Mouse (Mus musculus) midbrain, embryonic 11.5 days (tissue): ENCODE data around the gene 4933428G20Rik. TPM values are rescaled to one million over a fixed set of nuclear protein-coding genes. Genes with fewer than 3 reads are reported as not detected.

Experiments used
- ATAC-seq: fragments of 200-750 bp; cut with Nextera tagmentation; 2 replicates; pipeline ENCODE4 v1.8.0; 2017; ENCODE audit warnings: moderate TSS enrichment, moderate library complexity; ENCODE audit not compliant: low FRiP score
- DNase-seq: peaks from one replicate; pipeline ENCODE4 v3.0.0; 2015; ENCODE audit warnings: low spot score; ENCODE audit errors: missing footprints
- H3K27ac ChIP-seq: fragments of 300-500 bp; sonication (generic); 2 replicates; pipeline ENCODE4 v1.5.1; 2014; ENCODE audit warnings: low read depth, low read length
- H3K27me3 ChIP-seq: fragments of 300-500 bp; sonication (generic); 2 replicates; pipeline ENCODE4 v1.6.1; 2014; ENCODE audit warnings: mild to moderate bottlenecking, low read length, moderate library complexity, mixed read lengths; ENCODE audit not compliant: control insufficient read depth, insufficient read depth
- H3K36me3 ChIP-seq: fragments of 300-500 bp; sonication (generic); 2 replicates; pipeline ENCODE4 v1.6.1; 2014; ENCODE audit warnings: mild to moderate bottlenecking, low read length, moderate library complexity, mixed read lengths; ENCODE audit not compliant: control insufficient read depth, insufficient read depth
- H3K4me1 ChIP-seq: fragments of 300-500 bp; sonication (generic); 2 replicates; pipeline ENCODE4 v1.6.1; 2014; ENCODE audit warnings: low read length; ENCODE audit not compliant: control insufficient read depth, insufficient read depth
- H3K4me2 ChIP-seq: fragments of 300-500 bp; sonication (generic); 2 replicates; pipeline ENCODE4 v1.6.1; 2014; ENCODE audit warnings: mild to moderate bottlenecking, moderate library complexity
- H3K4me3 ChIP-seq: fragments of 300-500 bp; sonication (generic); 2 replicates; pipeline ENCODE4 v1.5.1; 2014; ENCODE audit warnings: low read depth, low read length
- H3K9ac ChIP-seq: fragments of 300-500 bp; sonication (generic); 2 replicates; pipeline ENCODE4 v1.6.1; 2014; ENCODE audit warnings: low read length
- H3K9me3 ChIP-seq: fragments of 300-500 bp; sonication (generic); 2 replicates; pipeline ENCODE4 v1.6.1; 2016; ENCODE audit warnings: low read length; ENCODE audit not compliant: control insufficient read depth
- WGBS: fragments of 180-500 bp; shearing (Covaris S2); extraction: QIAGEN DNeasy Blood & Tissue Kit; methylation state at CpG from one replicate; pipeline ENCODE4 v1.1.7; 2014; 5-methylcytosine and 5-hydroxymethylcytosine counted together
- polyA plus RNA-seq: library from polyadenylated mRNA; unstranded; fragments of >200 nt; fragmentation: Nextera tagmentation; extraction: Ambion mirVana; gene quantifications from 2 replicates; pipeline ENCODE4 v1.2.1, GENCODE M21; 2014

Gene 4933428G20Rik
- polyA plus RNA-seq, 1 experiment from 2014 or later, result not detected

DNA sequence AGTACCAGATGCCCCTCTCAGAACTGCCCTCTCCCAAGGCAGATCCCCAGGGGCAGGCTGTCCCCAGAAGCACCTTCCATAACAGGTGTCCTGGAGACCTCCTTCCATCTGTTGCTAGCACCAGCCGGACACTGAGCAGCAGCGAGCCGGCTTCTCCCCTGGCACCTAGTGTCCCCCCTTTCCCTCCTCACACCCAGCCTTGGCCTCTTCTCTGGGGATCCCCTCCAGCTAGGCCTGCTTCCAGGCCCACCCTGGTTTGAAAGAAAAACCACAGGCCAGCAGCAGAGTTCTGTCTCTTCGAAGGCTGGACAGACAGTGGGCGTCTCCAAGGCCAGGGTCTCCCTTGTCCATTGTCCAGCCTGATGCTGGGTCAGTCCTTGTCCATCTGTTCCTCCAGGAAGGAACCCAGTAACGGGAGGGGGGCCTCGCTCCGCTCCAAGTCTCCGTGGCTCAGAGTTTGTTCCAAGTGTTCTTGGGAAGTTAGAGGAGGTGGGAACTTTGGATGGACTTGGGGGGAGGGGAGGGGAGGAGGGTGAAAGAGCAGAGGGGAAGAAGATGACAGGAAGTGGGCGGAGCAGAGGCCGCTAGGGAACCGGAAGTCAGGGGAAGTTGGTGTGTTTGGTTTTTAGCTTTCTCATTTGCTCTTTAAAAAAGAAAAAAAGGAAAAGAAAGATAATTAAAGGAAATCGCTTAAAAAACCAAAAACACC, 11.7 kb upstream of the 4933428G20Rik start:
- ATAC-seq, result 0 out of 2 replicates have a peak, but pooled peaks have one; percentile 19
- Histone ChIP-seq H3K4me3 (no peak overlapping the region), H3K27ac (no peak overlapping the region), H3K27me3 (no peaks in the 10 kb centered on the region), H3K36me3 (peaks cover 5% of the 10 kb centered on the region; the same call in 1 of the 2 replicates), H3K4me2 (peak overlapping the region; percentile 11; the same call in 1 of the 2 replicates), H3K9ac (no peak overlapping the region), H3K9me3 (no peaks in the 10 kb centered on the region), H3K4me1 (0 out of 2 replicates have a peak, but pooled peaks cover 7% of the 10 kb centered on the region)
- WGBS, result 43% methylated on average over 13 of the region's 13 CpGs
- DNase-seq, result no peak

DNA sequence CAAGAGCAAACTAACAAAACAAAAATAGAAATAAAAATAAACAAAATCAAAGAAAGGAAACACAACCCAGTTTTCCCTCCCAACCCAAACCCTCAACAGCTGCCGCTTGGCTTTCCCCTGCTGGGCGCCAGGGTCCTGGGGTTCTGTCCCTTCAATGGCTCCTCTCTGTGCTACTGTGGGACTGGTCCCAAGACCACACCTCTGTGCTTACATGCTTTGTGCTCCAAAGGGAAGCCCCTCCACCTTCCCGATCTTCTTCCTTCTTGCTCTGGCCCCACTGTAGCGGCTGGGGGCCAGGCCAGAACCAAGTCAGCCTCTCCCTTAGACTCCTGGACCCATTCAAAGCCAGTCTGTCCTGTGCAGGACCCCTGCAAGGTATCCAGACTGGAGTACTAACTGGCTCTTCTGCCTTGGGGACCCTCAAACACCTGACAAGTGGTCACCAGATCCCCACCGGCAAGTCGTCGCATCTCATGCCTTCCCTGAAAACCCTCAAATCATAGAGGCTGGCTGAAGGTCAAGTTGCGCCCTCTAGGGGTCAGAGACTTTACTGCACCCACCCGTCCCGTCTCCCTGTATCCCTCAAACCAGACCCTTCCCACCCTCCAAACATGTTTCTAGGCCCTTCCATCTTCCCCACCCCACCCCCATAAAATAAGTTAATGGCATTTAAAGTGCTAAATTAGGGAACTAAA, 11.0 kb upstream of the 4933428G20Rik start:
- Histone ChIP-seq H3K27me3 (no peaks in the 10 kb centered on the region), H3K36me3 (peaks cover 5% of the 10 kb centered on the region; the same call in 1 of the 2 replicates), H3K4me3 (no peak overlapping the region), H3K4me2 (no peak overlapping the region), H3K27ac (no peak overlapping the region), H3K4me1 (0 out of 2 replicates have a peak, but pooled peaks cover 7% of the 10 kb centered on the region), H3K9ac (no peak overlapping the region), H3K9me3 (no peaks in the 10 kb centered on the region)
- ATAC-seq (peak; percentile 61; the same call in 1 of the 2 replicates), DNase-seq (peak; percentile 98)
- WGBS, result 24% methylated on average over 10 of the region's 10 CpGs

DNA sequence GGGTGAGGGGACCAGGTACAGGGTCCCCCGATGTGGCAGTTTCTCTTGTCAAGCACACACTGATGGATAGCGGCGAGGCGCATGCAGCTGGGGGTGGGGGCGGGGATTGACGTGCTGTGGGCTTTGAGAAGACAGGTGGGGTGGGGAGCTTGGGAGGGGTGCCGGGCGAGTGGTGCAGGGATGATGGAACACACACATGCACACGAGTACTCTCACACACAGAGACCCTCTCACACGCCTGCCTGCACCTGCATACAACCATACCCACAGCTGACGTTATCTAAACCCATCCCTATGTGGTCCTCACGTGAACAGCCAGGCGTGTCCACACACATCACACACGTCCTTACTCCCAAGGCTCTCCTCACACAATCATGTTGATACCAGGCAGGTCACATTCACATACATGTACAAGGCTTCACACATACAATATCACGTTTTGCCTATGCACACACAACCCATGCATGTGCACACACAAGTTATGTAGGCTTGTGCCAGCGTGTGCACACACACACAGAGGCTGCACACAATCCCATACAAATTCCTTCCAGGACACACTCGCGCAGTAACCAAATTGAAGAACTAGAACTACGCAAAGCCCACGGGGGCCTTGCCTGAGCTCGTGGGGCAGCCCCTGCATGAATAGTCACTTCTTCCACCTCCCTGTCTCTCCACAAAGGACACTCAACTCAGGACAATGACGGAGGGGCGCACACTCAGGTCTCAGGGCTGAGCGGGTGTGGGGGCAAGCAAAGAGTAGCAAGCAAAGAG, 9.8 kb upstream of the 4933428G20Rik start:
- WGBS, result 69% methylated on average over 24 of the region's 24 CpGs
- no peak for DNase-seq
- 0 out of 2 replicates have a peak, but pooled peaks cover 7% of the 10 kb centered on the region for H3K4me1 ChIP-seq
- H3K27me3 ChIP-seq, result no peaks in the 10 kb centered on the region
- H3K4me2 ChIP-seq, result no peak overlapping the region
- no peak for ATAC-seq
- H3K9me3 ChIP-seq, result no peaks in the 10 kb centered on the region
- no peak overlapping the region for H3K27ac ChIP-seq
- H3K9ac ChIP-seq, result no peak overlapping the region
- H3K36me3 ChIP-seq, result no peaks in the 10 kb centered on the region
- H3K4me3 ChIP-seq, result no peak overlapping the region

DNA sequence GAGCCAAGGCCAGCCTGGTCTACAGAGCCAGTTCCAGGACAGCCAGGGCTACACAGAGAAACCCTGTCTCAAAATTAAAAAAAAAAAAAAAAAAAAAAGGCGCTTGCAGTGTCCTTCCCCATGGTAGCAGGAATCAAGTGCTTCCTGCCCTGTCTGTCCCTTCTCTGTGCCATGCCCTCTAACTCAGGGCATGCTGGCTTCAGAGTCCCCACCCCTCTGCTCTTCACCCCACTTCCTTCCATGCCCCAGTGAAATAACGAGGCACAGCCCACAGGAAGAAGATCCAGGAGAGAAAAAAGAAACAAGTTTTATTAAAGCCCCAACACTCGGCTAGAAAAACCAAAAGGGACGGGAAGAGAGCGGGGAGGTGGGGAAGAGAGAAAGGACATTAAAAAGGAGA, 8.9 kb upstream of the 4933428G20Rik start:
- Histone ChIP-seq H3K4me1 (0 out of 2 replicates have a peak, but pooled peaks cover 7% of the 10 kb centered on the region), H3K27ac (no peak overlapping the region), H3K9me3 (no peaks in the 10 kb centered on the region), H3K4me2 (no peak overlapping the region), H3K4me3 (no peak overlapping the region), H3K9ac (no peak overlapping the region), H3K36me3 (no peaks in the 10 kb centered on the region), H3K27me3 (no peaks in the 10 kb centered on the region)
- DNase-seq (no peak), ATAC-seq (no peak)
- WGBS, result 62% methylated on average over 5 of the region's 5 CpGs

DNA sequence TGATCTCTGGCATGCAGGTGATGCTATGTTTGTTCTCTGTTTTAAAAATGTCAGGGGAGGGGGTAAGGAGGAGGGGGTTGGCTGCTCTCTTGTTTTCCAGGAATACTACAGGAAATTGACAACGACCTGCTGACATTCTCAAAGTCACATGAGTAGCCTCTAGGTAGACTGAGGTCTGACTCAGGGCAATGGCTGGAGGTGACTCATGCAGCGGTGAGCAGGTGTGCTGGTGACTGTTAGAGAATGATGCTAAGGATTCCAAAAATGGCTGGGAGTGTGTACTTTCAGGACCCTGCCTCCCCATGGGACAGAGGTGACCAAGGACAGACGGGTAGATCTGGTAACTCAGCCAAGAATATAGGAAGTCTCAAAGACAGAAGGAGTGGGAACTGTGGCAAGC, 8.1 kb upstream of the 4933428G20Rik start:
- Histone ChIP-seq H3K4me3 (no peak overlapping the region), H3K36me3 (no peaks in the 10 kb centered on the region), H3K4me2 (no peak overlapping the region), H3K9me3 (no peaks in the 10 kb centered on the region), H3K27me3 (no peaks in the 10 kb centered on the region), H3K4me1 (0 out of 2 replicates have a peak, but pooled peaks cover 7% of the 10 kb centered on the region), H3K9ac (no peak overlapping the region), H3K27ac (no peak overlapping the region)
- no peak for ATAC-seq
- no peak for DNase-seq
- WGBS, result 84% methylated on average over 3 of the region's 3 CpGs

DNA sequence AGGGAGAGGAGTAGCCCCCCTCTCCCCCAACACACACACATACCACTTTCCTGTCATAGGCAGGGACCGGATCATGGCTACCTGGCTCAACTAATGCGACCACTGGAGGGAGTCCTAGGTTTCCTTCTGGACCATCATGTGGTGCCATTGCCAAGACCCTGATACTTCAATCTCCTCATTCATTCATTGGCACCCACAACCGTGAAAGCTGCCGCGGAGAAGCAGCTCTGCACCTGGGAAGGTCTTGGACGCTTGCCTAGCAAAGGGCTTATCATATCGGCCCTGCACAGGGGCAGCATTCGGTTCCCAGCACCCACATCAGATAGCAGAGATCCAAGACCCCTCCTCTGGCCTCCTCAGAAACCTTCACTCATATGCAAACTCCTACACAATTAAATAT, 6.2 kb upstream of the 4933428G20Rik start:
- 59% methylated on average over 8 of the region's 8 CpGs for WGBS

DNA sequence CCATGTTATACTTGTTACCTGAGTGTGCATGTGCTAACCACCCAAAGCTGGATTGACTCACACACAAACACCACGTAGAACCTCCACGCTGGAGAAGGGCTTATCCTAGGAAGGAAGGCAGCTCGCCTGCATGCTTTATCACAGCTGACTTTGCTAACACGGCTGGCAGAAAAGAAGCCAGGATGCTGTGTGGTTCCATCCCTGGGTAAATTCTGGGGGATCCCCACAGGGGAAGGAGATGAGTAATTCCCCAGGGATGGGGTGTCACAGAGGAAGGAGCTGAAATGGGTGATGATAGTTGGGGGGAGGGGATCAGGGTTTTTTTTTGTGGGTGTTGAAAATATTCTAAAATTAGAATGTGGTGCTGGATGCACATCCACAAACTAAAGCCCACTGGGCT, 5.6 kb upstream of the 4933428G20Rik start:
- no peak overlapping the region for H3K9ac ChIP-seq
- no peaks in the 10 kb centered on the region for H3K9me3 ChIP-seq
- no peak overlapping the region for H3K27ac ChIP-seq
- peaks cover 3% of the 10 kb centered on the region for H3K4me1 ChIP-seq
- H3K27me3 ChIP-seq, result peaks cover 19% of the 10 kb centered on the region
- ATAC-seq, result no peak
- DNase-seq, result no peak
- H3K4me2 ChIP-seq, result no peak overlapping the region
- no peak overlapping the region for H3K4me3 ChIP-seq
- no peaks in the 10 kb centered on the region for H3K36me3 ChIP-seq
- 92% methylated on average over 4 of the region's 4 CpGs for WGBS

More for the DNA sequence above, 6.2 kb upstream of the 4933428G20Rik start:
- peaks cover 14% of the 10 kb centered on the region for H3K27me3 ChIP-seq
- DNase-seq (no peak), ATAC-seq (no peak)
- H3K4me3 ChIP-seq, result no peak overlapping the region
- H3K36me3 ChIP-seq, result no peaks in the 10 kb centered on the region
- no peak overlapping the region for H3K27ac ChIP-seq
- H3K4me2 ChIP-seq, result no peak overlapping the region
- 0 out of 2 replicates have a peak, but pooled peaks cover 2% of the 10 kb centered on the region for H3K4me1 ChIP-seq
- no peaks in the 10 kb centered on the region for H3K9me3 ChIP-seq
- H3K9ac ChIP-seq, result no peak overlapping the region

DNA sequence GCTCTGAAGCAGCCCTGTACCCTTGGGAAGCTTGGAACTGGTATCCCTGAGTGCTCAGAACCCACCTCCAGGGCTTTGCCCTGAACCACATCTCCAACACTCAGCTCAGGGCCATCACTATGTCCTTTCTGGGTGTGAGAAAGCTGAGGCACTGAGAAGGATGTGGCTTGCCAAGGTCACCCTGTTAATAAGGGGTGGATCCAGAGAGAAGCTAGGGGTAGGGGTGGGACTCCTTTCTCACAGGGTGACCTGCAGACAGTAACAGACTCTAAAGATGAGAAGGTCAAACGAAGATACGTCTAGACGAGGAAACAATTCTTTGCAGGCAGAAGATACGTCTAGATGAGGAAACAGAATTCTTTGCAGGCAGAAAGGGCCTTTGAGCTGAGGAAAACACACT, 2.7 kb upstream of the 4933428G20Rik start:
- H3K4me1 ChIP-seq, result peaks cover 12% of the 10 kb centered on the region
- H3K9ac ChIP-seq, result no peak overlapping the region
- no peaks in the 10 kb centered on the region for H3K9me3 ChIP-seq
- DNase-seq, result no peak
- H3K27me3 ChIP-seq, result peaks cover 44% of the 10 kb centered on the region
- H3K36me3 ChIP-seq, result no peaks in the 10 kb centered on the region
- WGBS, result 82% methylated on average over 4 of the region's 4 CpGs
- no peak overlapping the region for H3K4me2 ChIP-seq
- no peak overlapping the region for H3K4me3 ChIP-seq
- no peak for ATAC-seq
- H3K27ac ChIP-seq, result no peak overlapping the region
